8 mouse cellular contexts compared by ENCODE assay signal in genomic region chr12:80157675-80158074, GRCm38 (mm10). TPM values are rescaled to one million over a fixed set of nuclear protein-coding genes. Genes with fewer than 3 reads are reported as not detected.
A peak's percentile ranks its signal among the peaks of the same experiment; 100 is the strongest.
DNase-seq lines count a peak whose midpoint lies in the region; ATAC-seq and TF ChIP-seq lines count a peak whose summit lies in the region.
"Had no signal": no experiment of that assay in that cellular context is flagged by ENCODE, and none has a peak within 500 bp of the region (broad histone marks: within the 10 kb centered on the region; RNA-seq: fewer than 3 reads in every experiment).

No protein-coding gene starts in this region.

- H3K4me2 ChIP-seq in intestine, embryonic 14.5 days (ENCODE audit: low read length) = no peak overlapping the region
- no peak overlapping the region for H3K4me2 ChIP-seq in intestine, embryonic 15.5 days (replicated peaks)
- H3K4me2 ChIP-seq in intestine, embryonic 16.5 days (ENCODE audit: low read depth, low read length) = 0 out of 2 replicates have a peak overlapping the region, but pooled peaks have one; percentile 30
- H3K4me2 ChIP-seq: embryonic facial prominence, embryonic 12.5 days had no signal

- no peaks in the 10 kb centered on the region for H3K4me1 ChIP-seq in intestine, embryonic 14.5 days (replicated peaks; ENCODE audit: control insufficient read depth, insufficient read depth, low read length)
- no peaks in the 10 kb centered on the region for H3K4me1 ChIP-seq in intestine, embryonic 15.5 days (replicated peaks)
- H3K4me1 ChIP-seq in ES-Bruce4 (ENCODE audit: control insufficient read depth, insufficient read depth, low read length) = no peaks in the 10 kb centered on the region
- H3K4me1 ChIP-seq in intestine, embryonic 16.5 days (ENCODE audit: control insufficient read depth, insufficient read depth, low read length) = no peaks in the 10 kb centered on the region
- H3K4me1 ChIP-seq: embryonic facial prominence, embryonic 12.5 days had no signal

- no peak overlapping the region for H3K4me3 ChIP-seq in intestine, embryonic 14.5 days (ENCODE audit: low read depth, low read length)
- no peak overlapping the region for H3K4me3 ChIP-seq in intestine, embryonic 15.5 days (replicated peaks)
- no peak overlapping the region for H3K4me3 ChIP-seq in ES-Bruce4 (ENCODE audit: low read depth, low read length)
- no peak overlapping the region for H3K4me3 ChIP-seq in intestine, embryonic 16.5 days (ENCODE audit: low read length)
- H3K4me3 ChIP-seq: embryonic facial prominence, embryonic 12.5 days had no signal

- no peak for TF ChIP-seq POLR2A in ES-Bruce4 (IDR thresholded peaks at IDR 0.05; ENCODE audit: insufficient read depth, low read length)

- peak; percentile 60 for DNase-seq in intestine, embryonic 14.5 days (ENCODE audit: low spot score)
- peak; percentile 50 for DNase-seq in A20 (ENCODE audit: low read depth, low spot score)
- no peak for DNase-seq in right cerebral cortex, postnatal 25 days
- DNase-seq in frontal cortex, postnatal 25 days (ENCODE audit: low spot score in 2 of 2) = no peak

- TF ChIP-seq EP300 in ES-Bruce4 (IDR thresholded peaks at IDR 0.05; ENCODE audit: insufficient read depth, low read depth, low read length) = no peak

- H3K27me3 ChIP-seq in intestine, embryonic 14.5 days (replicated peaks; ENCODE audit: control insufficient read depth, insufficient read depth, low read length) = no peaks in the 10 kb centered on the region
- no peaks in the 10 kb centered on the region for H3K27me3 ChIP-seq in intestine, embryonic 15.5 days (replicated peaks)
- H3K27me3 ChIP-seq in ES-Bruce4 (ENCODE audit: control insufficient read depth, insufficient read depth, low read length, poor library complexity, severe bottlenecking) = no peaks in the 10 kb centered on the region
- no peaks in the 10 kb centered on the region for H3K27me3 ChIP-seq in intestine, embryonic 16.5 days (replicated peaks; ENCODE audit: control insufficient read depth, insufficient read depth, low read length)
- H3K27me3 ChIP-seq: embryonic facial prominence, embryonic 12.5 days had no signal

- TF ChIP-seq CTCF in ES-Bruce4 (IDR thresholded peaks at IDR 0.05; ENCODE audit: low read depth, low read length) = peak; percentile 12

- 10% methylated on average over 5 of the region's 5 CpGs for WGBS in intestine, embryonic 14.5 days
- 4% methylated on average over 5 of the region's 5 CpGs for WGBS in intestine, embryonic 15.5 days
- WGBS in intestine, embryonic 16.5 days = 6% methylated on average over 5 of the region's 5 CpGs

- H3K9me3 ChIP-seq in intestine, embryonic 14.5 days (ENCODE audit: control insufficient read depth, low read length) = no peaks in the 10 kb centered on the region
- no peaks in the 10 kb centered on the region for H3K9me3 ChIP-seq in intestine, embryonic 15.5 days
- no peaks in the 10 kb centered on the region for H3K9me3 ChIP-seq in ES-Bruce4 (replicated peaks; ENCODE audit: control insufficient read depth, insufficient read depth, low read length, poor library complexity, severe bottlenecking)
- no peaks in the 10 kb centered on the region for H3K9me3 ChIP-seq in intestine, embryonic 16.5 days (ENCODE audit: control insufficient read depth, low read length)
- H3K9me3 ChIP-seq: embryonic facial prominence, embryonic 12.5 days had no signal

- ATAC-seq in intestine, embryonic 14.5 days (replicated peaks; ENCODE audit: low FRiP score, low TSS enrichment, low read depth) = no peak
- ATAC-seq in intestine, embryonic 15.5 days = no peak
- no peak for ATAC-seq in intestine, embryonic 16.5 days

- no peak overlapping the region for H3K9ac ChIP-seq in intestine, embryonic 14.5 days (ENCODE audit: low read length)
- H3K9ac ChIP-seq in intestine, embryonic 15.5 days = no peak overlapping the region
- no peak overlapping the region for H3K9ac ChIP-seq in ES-Bruce4 (ENCODE audit: low read depth, poor library complexity, severe bottlenecking)
- H3K9ac ChIP-seq in intestine, embryonic 16.5 days (ENCODE audit: low read depth, low read length) = no peak overlapping the region
- H3K9ac ChIP-seq: embryonic facial prominence, embryonic 12.5 days had no signal

- H3K27ac ChIP-seq in intestine, embryonic 14.5 days (ENCODE audit: low read depth) = no peak overlapping the region
- H3K27ac ChIP-seq in intestine, embryonic 15.5 days = no peak overlapping the region
- H3K27ac ChIP-seq in ES-Bruce4 (ENCODE audit: insufficient read depth, low read length) = no peak overlapping the region
- H3K27ac ChIP-seq in intestine, embryonic 16.5 days (ENCODE audit: low read length) = no peak overlapping the region
- H3K27ac ChIP-seq: embryonic facial prominence, embryonic 12.5 days had no signal

- no peaks in the 10 kb centered on the region for H3K36me3 ChIP-seq in intestine, embryonic 14.5 days (ENCODE audit: control insufficient read depth, insufficient read depth, low read length)
- H3K36me3 ChIP-seq in intestine, embryonic 15.5 days = no peaks in the 10 kb centered on the region
- no peaks in the 10 kb centered on the region for H3K36me3 ChIP-seq in ES-Bruce4 (ENCODE audit: control insufficient read depth, insufficient read depth, low read length, poor library complexity, severe bottlenecking)
- H3K36me3 ChIP-seq in intestine, embryonic 16.5 days (ENCODE audit: control insufficient read depth, insufficient read depth, low read length) = no peaks in the 10 kb centered on the region
- H3K36me3 ChIP-seq: embryonic facial prominence, embryonic 12.5 days had no signal

RNA-seq across cellular contexts. Expression of gene Zfp36l1, which starts 44.9 kb away (rescaled TPM):
- 159 and 165 TPM in 2 replicates for polyA plus RNA-seq in intestine, embryonic 14.5 days (2014; fragmentation: Nextera tagmentation; extraction: Ambion mirVana)
- polyA plus RNA-seq in intestine, embryonic 15.5 days (2015; fragmentation: Nextera tagmentation; extraction: Ambion mirVana) = 95.8 and 107 TPM in 2 replicates
- 71.6 and 75.7 TPM in 2 replicates for polyA plus RNA-seq in ES-Bruce4 (2011; ENCODE audit: insufficient read depth, insufficient read length, low read depth, missing spikeins)
- 79.7 and 89.1 TPM in 2 replicates for polyA plus RNA-seq in intestine, embryonic 16.5 days (2015; fragmentation: Nextera tagmentation; extraction: Ambion mirVana)

Comparison
In these comparisons a context has a peak if more than half of its experiments do, and no peak if none do; other contexts are left out.
1. DNase-seq: peak in intestine, embryonic 14.5 days (single experiment) and A20 (single experiment); none in right cerebral cortex, postnatal 25 days (single experiment) and frontal cortex, postnatal 25 days (0 of 2).